Mouse (Mus musculus): ENCODE measurements around the gene Tm4sf5. TPM values are rescaled to one million over a fixed set of nuclear protein-coding genes. Genes with fewer than 3 reads are reported as not detected.
"Not testable (repeated sequence)": the region's sequence is repeated elsewhere in the genome, so short reads cannot be mapped to it uniquely, and the experiment has no call there.

Gene Tm4sf5
- polyA plus RNA-seq, 2 experiments from 2014 or later = 1.5 to 3.7 TPM

DNA sequence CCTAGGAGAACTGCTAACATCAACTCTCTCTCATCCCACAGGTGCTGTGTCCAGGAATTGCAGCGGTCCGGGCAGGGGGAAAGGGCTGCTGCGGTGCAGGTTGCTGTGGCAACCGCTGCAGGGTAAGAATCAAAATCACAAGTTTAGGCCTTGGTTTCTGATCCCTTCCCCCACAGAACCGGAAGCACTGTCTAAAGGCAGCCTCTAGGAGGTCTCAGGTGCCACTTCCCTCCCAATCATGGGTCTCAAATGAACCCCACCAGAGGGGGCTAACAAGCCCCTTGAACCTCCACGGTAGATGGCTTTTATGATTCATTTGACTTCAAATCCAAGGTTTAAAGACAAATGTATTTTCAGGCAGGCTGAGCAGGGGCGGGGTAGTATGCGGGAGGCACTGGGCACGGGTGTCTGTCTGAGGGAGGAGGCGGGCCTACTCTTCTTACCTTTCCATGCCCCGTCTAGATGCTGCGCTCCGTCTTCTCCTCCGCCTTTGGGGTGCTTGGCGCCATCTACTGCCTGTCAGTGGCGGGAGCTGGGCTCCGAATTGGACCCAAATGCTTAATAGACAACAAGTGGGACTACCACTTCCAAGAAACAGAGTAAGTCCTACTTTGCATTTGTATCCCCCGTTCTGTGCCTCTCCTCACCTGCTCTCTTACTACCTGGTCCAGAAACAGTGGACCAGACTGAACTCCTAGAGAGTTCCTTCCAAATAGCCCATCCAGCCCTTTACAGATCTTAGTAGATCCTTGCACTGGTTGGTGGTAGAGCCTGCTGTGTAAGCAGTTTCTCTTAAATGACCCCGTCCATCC lies 4.9 kb downstream of the Tm4sf5 start:
- peak; percentile 70 for ATAC-seq

- no peak for ATAC-seq
Measured at GRCm38 (mm10) chr11:70511242-70511641, 6.2 kb downstream of the Tm4sf5 start.

DNA sequence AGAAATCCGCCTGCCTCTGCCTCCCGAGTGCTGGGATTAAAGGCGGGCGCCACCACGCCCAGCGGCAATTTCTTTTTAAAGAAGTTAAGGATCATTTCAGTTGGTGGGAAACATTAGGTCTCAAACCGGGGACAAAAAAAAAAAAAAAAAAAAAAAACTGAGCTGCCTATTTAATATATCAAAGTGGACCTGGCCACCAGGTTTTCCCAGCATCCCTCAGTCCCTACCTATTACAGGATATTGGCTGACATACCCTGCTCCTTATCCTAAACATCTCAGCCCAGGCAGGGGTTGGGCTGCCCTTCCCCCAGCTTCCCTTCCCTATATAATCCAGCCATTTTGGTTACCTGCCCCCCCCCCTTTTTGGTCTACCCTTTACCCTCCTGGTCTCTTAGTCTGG lies 6.8 kb downstream of the Tm4sf5 start:
- ATAC-seq = no peak

- ATAC-seq = peak; percentile 44
Measured at GRCm38 (mm10) chr11:70512709-70513342, 7.8 kb downstream of the Tm4sf5 start.

GRCm38 (mm10) chr11:70513520-70513919 lies 8.5 kb downstream of the Tm4sf5 start:
- ATAC-seq = no peak

DNA sequence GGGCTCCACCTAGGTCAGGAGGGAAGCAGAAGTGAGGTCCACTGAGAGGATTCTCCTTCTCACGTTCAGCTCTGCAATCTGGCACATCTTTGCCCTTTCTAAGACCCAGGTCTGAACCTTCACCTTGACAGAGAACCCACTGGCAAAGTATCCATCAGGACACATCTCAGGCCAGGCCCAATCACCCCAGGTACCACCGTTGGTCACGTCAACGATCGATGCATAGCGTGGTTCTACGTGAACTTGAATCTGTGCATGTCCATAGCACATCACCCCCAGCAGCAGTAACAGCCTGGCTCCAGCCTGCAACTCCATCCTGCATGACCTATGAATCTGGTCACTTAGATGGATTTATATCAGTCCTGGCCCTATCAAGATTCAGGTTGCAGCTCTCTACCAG lies 9.2 kb downstream of the Tm4sf5 start, which contains the start of gene Vmo1:
Gene Vmo1 (minus strand): TSS at position 329 of the 400 bp plus-strand sequence.
- ATAC-seq = no peak

GRCm38 (mm10) chr11:70516352-70516751 lies 11.3 kb downstream of the Tm4sf5 start:
- ATAC-seq = no peak

GRCm38 (mm10) chr11:70518436-70518835 lies 13.4 kb downstream of the Tm4sf5 start:
- ATAC-seq = no peak

DNA sequence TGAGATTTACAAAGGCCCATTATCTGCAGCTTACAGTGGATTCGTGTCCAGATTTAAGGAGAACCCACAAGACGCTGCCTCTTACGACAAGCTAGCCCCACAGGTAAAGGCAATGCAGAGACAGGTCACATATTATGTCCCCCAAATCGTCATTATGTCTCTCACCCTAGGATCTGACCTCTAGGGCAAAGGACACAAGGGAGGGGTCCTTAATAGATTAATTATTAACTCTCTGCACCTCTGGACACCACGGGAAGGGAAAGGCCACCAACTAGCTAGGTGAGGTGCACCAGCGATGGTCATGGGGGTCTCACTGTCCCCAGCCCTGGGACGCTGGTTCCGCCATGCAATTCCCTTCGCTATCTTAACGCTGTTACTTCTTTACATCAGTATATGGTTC lies 13.9 kb downstream of the Tm4sf5 start, which contains the start of gene Gltpd2:
Gene Gltpd2 (plus strand): TSS at position 274 of the 400 bp plus-strand sequence.
- ATAC-seq = no peak

- ATAC-seq = no peak
Measured at GRCm38 (mm10) chr11:70520178-70520769, 15.2 kb downstream of the Tm4sf5 start.

DNA sequence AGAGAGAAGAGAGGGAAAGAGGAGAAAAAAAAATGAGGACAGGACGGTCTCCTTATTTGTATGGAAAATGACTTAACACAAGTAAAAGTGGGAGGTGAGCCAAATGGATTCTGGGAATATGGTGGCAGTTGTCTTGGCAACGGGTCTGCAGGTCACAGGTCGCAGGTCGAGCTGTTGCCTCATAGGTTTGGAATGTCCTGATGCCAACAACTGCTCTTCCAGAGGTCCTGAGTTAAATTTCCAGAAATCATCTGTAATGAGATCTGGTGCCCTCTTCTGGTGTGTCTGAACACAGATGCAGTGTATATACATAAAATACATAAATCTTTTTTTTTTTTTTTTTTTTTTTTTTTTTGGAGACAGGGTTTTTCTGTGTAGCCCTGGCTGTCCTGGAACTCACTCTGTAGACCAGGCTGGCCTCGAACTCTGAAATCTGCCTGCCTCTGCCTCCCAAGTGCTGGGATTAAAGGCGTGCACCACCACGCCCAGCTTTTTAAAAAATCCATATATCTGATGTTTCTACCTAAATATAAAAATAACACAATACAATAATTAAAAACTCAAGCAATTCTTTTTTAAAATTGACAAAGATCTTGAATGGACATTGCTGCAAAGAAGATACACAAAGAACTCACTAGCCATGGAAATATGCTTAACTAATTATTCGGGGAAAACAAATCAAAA lies 18.4 kb downstream of the Tm4sf5 start:
- ATAC-seq = not testable (repeated sequence)

- no peak for ATAC-seq
Measured at GRCm38 (mm10) chr11:70524782-70525181, 19.7 kb downstream of the Tm4sf5 start.

- ATAC-seq = peak; percentile 95
Measured at GRCm38 (mm10) chr11:70525184-70525678, 20.2 kb downstream of the Tm4sf5 start, which contains the start of gene Psmb6. TSS of gene Psmb6 (plus strand) at chr11:70525367.

GRCm38 (mm10) chr11:70525726-70526125 lies 20.7 kb downstream of the Tm4sf5 start:
- no peak for ATAC-seq

- no peak for ATAC-seq
Measured at GRCm38 (mm10) chr11:70526211-70526610, 21.2 kb downstream of the Tm4sf5 start.

GRCm38 (mm10) chr11:70528610-70529009 lies 23.6 kb downstream of the Tm4sf5 start:
- no peak for ATAC-seq

- ATAC-seq = not testable (repeated sequence)
Measured at GRCm38 (mm10) chr11:70531065-70531464, 26.0 kb downstream of the Tm4sf5 start.

DNA sequence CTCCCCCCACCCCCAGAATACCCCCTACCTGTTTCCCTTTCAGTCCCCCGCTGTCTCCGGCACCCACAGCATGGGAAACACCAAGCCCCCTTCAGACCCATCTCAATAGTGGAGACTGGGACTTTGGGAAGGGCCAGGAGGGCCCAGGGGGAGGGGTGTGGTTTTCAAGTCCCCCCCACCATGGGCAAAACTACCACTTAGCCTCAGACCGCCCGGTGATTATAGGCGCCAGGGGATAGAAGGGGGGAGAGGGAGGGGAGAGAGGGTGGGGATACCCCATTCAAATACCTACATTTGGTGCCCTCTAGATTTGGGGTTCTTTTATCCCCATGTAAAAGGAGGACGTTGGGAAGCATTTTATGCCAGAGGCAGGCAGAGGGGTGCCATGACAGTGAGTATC lies 27.8 kb downstream of the Tm4sf5 start, which contains the start of gene Gm40193:
Gene Gm40193 (minus strand): TSS at position 101 of the 400 bp plus-strand sequence.
- no peak for ATAC-seq

GRCm38 (mm10) chr11:70539423-70539822 lies 34.4 kb downstream of the Tm4sf5 start:
- no peak for ATAC-seq

GRCm38 (mm10) chr11:70539877-70540587 lies 35.0 kb downstream of the Tm4sf5 start, which contains the start of gene Pld2:
TSS of gene Pld2 (plus strand) at chr11:70540064.
- peak; percentile 93 for ATAC-seq

DNA sequence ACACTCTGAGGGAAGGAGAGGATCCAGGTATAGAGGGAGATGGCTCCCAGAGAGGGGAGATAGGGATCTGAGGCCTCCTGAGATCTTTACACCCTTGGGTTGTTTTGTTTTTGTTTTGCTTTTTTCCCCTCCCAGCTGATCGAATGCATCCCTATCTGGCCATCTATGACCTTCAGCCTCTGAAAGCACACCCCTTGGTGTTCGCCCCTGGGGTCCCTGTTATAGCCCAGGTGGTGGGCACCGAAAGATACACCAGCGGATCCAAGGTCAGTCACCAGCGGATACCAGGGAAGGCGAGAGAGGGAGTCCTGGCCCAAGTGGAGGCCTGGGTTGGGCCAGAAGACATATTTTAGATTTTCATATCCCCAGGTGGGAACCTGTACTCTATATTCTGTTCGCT lies 35.9 kb downstream of the Tm4sf5 start:
- ATAC-seq = no peak

GRCm38 (mm10) chr11:70541415-70541814 lies 36.4 kb downstream of the Tm4sf5 start:
- no peak for ATAC-seq
